In genomic region chr9:92269829-92270404, GRCm38 (mm10) we compare ENCODE assay signal across 27 mouse cellular contexts. TPM values are rescaled to one million over a fixed set of nuclear protein-coding genes. Genes with fewer than 3 reads are reported as not detected.
DNase-seq lines count a peak whose midpoint lies in the region; ATAC-seq and TF ChIP-seq lines count a peak whose summit lies in the region.
"Had no signal": no experiment of that assay in that cellular context is flagged by ENCODE, and none has a peak within 500 bp of the region (broad histone marks: within the 10 kb centered on the region; RNA-seq: fewer than 3 reads in every experiment).

No protein-coding gene starts in this region.

- peaks cover 16 to 35% of the 10 kb centered on the region in 2 experiments for H3K4me1 ChIP-seq in MEL (ENCODE audit: control insufficient read depth in 1 of 2, insufficient read depth in 2 of 2, low read length in 2 of 2)
- H3K4me1 ChIP-seq in hindbrain, embryonic 13.5 days (replicated peaks) = no peaks in the 10 kb centered on the region
- H3K4me1 ChIP-seq: embryonic facial prominence, embryonic 15.5 days; forebrain, embryonic 10.5 days; forebrain, embryonic 15.5 days; hindbrain, embryonic 15.5 days had no signal

- H3K79me2 ChIP-seq in MEL (ENCODE audit: control insufficient read depth, insufficient read depth, low read length, poor library complexity) (no peaks in the 10 kb centered on the region; the same call in 1 of the 2 replicates), macrophage (ENCODE audit: inconsistent target) (no peaks in the 10 kb centered on the region)

- no peak overlapping the region for H3K4me2 ChIP-seq in hindbrain, embryonic 13.5 days
- H3K4me2 ChIP-seq: embryonic facial prominence, embryonic 15.5 days; forebrain, embryonic 15.5 days; heart, embryonic 12.5 days; hindbrain, embryonic 15.5 days had no signal

- H3K9ac ChIP-seq in MEL (ENCODE audit: control insufficient read depth, low read depth, low read length, poor library complexity, severe bottlenecking) = no peak overlapping the region
- no peak overlapping the region for H3K9ac ChIP-seq in hindbrain, embryonic 13.5 days
- H3K9ac ChIP-seq: embryonic facial prominence, embryonic 15.5 days; forebrain, embryonic 15.5 days; heart, embryonic 12.5 days; hindbrain, embryonic 15.5 days had no signal

- no peak for TF ChIP-seq RAD21 in MEL (IDR thresholded peaks at IDR 0.05; ENCODE audit: low read depth, low read length)

- H3K36me3 ChIP-seq in MEL (ENCODE audit: control insufficient read depth in 1 of 2, insufficient read depth in 2 of 2, low read length in 2 of 2) (peaks cover 0 to 23% of the 10 kb centered on the region in 2 experiments; a peak in 2 of 4 replicates), macrophage (ENCODE audit: inconsistent target) (peaks cover 11% of the 10 kb centered on the region; the same call in 1 of the 2 replicates)
- peaks cover 10% of the 10 kb centered on the region; the same call in 1 of the 2 replicates for H3K36me3 ChIP-seq in hindbrain, embryonic 13.5 days
- H3K36me3 ChIP-seq: embryonic facial prominence, embryonic 15.5 days; forebrain, embryonic 15.5 days; hindbrain, embryonic 15.5 days had no signal

- peak; percentile 67 for DNase-seq in 416B (ENCODE audit: low read depth)
- peak; percentile 56 for DNase-seq in MEL (ENCODE audit: low read depth, low spot score)
- DNase-seq in monocyte, adult 2 months (ENCODE audit: low read depth in 1 of 2, low spot score in 2 of 2) = peak; percentile 5 to 22
- DNase-seq in cerebellum, postnatal 4 days (ENCODE audit: low spot score in 2 of 2) = no peak
- DNase-seq in lung, adult 18-20 months = no peak
- DNase-seq in embryo, embryonic 11 days = no peak
- DNase-seq: adrenal gland, postnatal 10 days; cerebellum, adult 11-12 months; cerebellum, adult 9-10 months; cerebellum, postnatal 25 days; gastrocnemius, postnatal 36 days had no signal

- TF ChIP-seq EP300 in MEL (IDR thresholded peaks at IDR 0.05; ENCODE audit: low read depth in 1 of 2, low read length in 2 of 2) = peak; percentile 7 to 39; a peak in 1 of 4 replicates

- ATAC-seq in hindbrain, embryonic 13.5 days (ENCODE audit: low FRiP score) = no peak
- ATAC-seq: forebrain, embryonic 15.5 days had no signal

- no peak for TF ChIP-seq POLR2A in MEL (IDR thresholded peaks at IDR 0.05; ENCODE audit: control insufficient read depth in 1 of 2, insufficient read depth in 1 of 2, low read depth in 1 of 2, low read length in 2 of 2, poor library complexity in 1 of 2)

- TF ChIP-seq CTCF in MEL (IDR thresholded peaks at IDR 0.05 in 2 of 3, conservative IDR thresholded peaks at IDR 0.05 in 1 of 3; ENCODE audit: control insufficient read depth in 1 of 3, insufficient read depth in 1 of 3, low read depth in 2 of 3, low read length in 3 of 3, poor library complexity in 1 of 3, severe bottlenecking in 1 of 3) = no peak

- no peak overlapping the region; the same call in 1 of the 2 replicates for H3K27ac ChIP-seq in MEL (ENCODE audit: control insufficient read depth, low read depth, low read length)
- peak overlapping the region; percentile 25 for H3K27ac ChIP-seq in macrophage
- H3K27ac ChIP-seq in hindbrain, embryonic 13.5 days = no peak overlapping the region
- H3K27ac ChIP-seq: embryonic facial prominence, embryonic 15.5 days; forebrain, embryonic 10.5 days; forebrain, embryonic 15.5 days; hindbrain, embryonic 10.5 days; hindbrain, embryonic 15.5 days had no signal

- no peak overlapping the region for H3K4me3 ChIP-seq in MEL (ENCODE audit: control insufficient read depth in 1 of 2, insufficient read depth in 1 of 2, low read depth in 2 of 2, low read length in 2 of 2)
- no peak overlapping the region for H3K4me3 ChIP-seq in macrophage (ENCODE audit: inconsistent target)
- H3K4me3 ChIP-seq in hindbrain, embryonic 13.5 days = no peak overlapping the region
- H3K4me3 ChIP-seq: embryonic facial prominence, embryonic 15.5 days; erythroblast, embryonic 14.5 days; forebrain, embryonic 10.5 days; forebrain, embryonic 15.5 days; heart, embryonic 12.5 days; hindbrain, embryonic 10.5 days; hindbrain, embryonic 15.5 days had no signal

- WGBS in macrophage (ENCODE audit: missing documents) = 21% methylated on average over 5 of the region's 5 CpGs
- 98% methylated on average over 5 of the region's 5 CpGs for WGBS in hindbrain, embryonic 13.5 days

- no peaks in the 10 kb centered on the region for H3K27me3 ChIP-seq in MEL (ENCODE audit: control insufficient read depth in 1 of 2, insufficient read depth in 2 of 2, low read length in 2 of 2)
- H3K27me3 ChIP-seq in hindbrain, embryonic 13.5 days = no peaks in the 10 kb centered on the region
- H3K27me3 ChIP-seq: embryonic facial prominence, embryonic 15.5 days; forebrain, embryonic 15.5 days; heart, embryonic 12.5 days; hindbrain, embryonic 15.5 days had no signal

- H3K9me3 ChIP-seq in MEL (replicated peaks; ENCODE audit: insufficient read depth, low read length) = no peaks in the 10 kb centered on the region
- no peaks in the 10 kb centered on the region for H3K9me3 ChIP-seq in hindbrain, embryonic 13.5 days
- H3K9me3 ChIP-seq: embryonic facial prominence, embryonic 15.5 days; forebrain, embryonic 10.5 days; forebrain, embryonic 15.5 days; G1E; heart, embryonic 12.5 days; hindbrain, embryonic 10.5 days; hindbrain, embryonic 15.5 days had no signal

TF ChIP-seq in MEL, 35 proteins besides CTCF, POLR2A, EP300 and RAD21:
- TF ChIP-seq MAFK (IDR thresholded peaks at IDR 0.05; ENCODE audit: borderline replicate concordance, low read depth, low read length) = peak; percentile 12; the same call in 1 of the 2 replicates
- no peak for TF ChIP-seq GATA1 (IDR thresholded peaks at IDR 0.05; ENCODE audit: low read depth, low read length)
- TF ChIP-seq E2F4 (IDR thresholded peaks at IDR 0.05; ENCODE audit: borderline replicate concordance, low read depth, low read length) = no peak
- 0 out of 2 replicates have a peak, but pooled peaks have one; percentile 27 for TF ChIP-seq SIN3A (IDR thresholded peaks at IDR 0.05; ENCODE audit: low read length)
- TF ChIP-seq USF1 (IDR thresholded peaks at IDR 0.05; ENCODE audit: low read depth, low read length) = no peak
- no peak for TF ChIP-seq UBTF (IDR thresholded peaks at IDR 0.05; ENCODE audit: borderline replicate concordance, insufficient read depth, low read depth, low read length)
- no peak for TF ChIP-seq TBP (IDR thresholded peaks at IDR 0.05; ENCODE audit: low read depth, low read length)
- peak; percentile 46; the same call in 1 of the 2 replicates for TF ChIP-seq RCOR1 (IDR thresholded peaks at IDR 0.05; ENCODE audit: low read depth, low read length)
- no peak for TF ChIP-seq GABPA (IDR thresholded peaks at IDR 0.05; ENCODE audit: low read depth, low read length)
- no peak for TF ChIP-seq JUND (IDR thresholded peaks at IDR 0.05; ENCODE audit: low read depth, low read length)
- no peak for TF ChIP-seq NRF1 (IDR thresholded peaks at IDR 0.05; ENCODE audit: insufficient read depth, low read depth, low read length, poor library complexity, severe bottlenecking)
TF ChIP-seq in MEL: peak in this region for 3.

RNA-seq across cellular contexts. Expression of gene Plscr2, which starts 5.5 kb away (rescaled TPM):
- total RNA-seq in MEL (2012; rRNA removed) = 0.16 and 0.19 TPM in 2 replicates
- polyA plus RNA-seq in MEL (2012; ENCODE audit: insufficient read depth in 1 of 2, insufficient read length in 2 of 2, low read depth in 1 of 2, low replicate concordance in 2 of 2, missing spikeins in 1 of 2) (under 1 TPM in 1 of 2 experiments, not detected in 1; 0.11 TPM), macrophage (2018) (not detected in 3 replicates)
- 1 to 10 TPM in 9 of 26 experiments, not detected in 17; 1.2 to 6.0 (median 3.0) TPM for total RNA-seq in macrophage (2018; cell fraction: chromatin; rRNA removed)
- total RNA-seq in macrophage (2018; cell fraction: cytosol; rRNA removed) = under 1 TPM in 3 of 26 experiments, not detected in 23; 0.05 to 0.17 (median 0.07) TPM
- 1 to 10 TPM in 10 of 26 experiments, under 1 TPM in 7, not detected in 9; 0.32 to 3.2 (median 1.2) TPM for total RNA-seq in macrophage (2018; cell fraction: nucleus; rRNA removed)
- polyA plus RNA-seq in hindbrain, embryonic 13.5 days (2015; fragmentation: Nextera tagmentation; extraction: Ambion mirVana) = 0.69 and 0.75 TPM in 2 replicates
- polyA plus RNA-seq: erythroblast, embryonic 14.5 days had no signal

RNA-seq across cellular contexts. Expression of gene Plscr1, which starts 20.4 kb away (rescaled TPM):
- total RNA-seq in MEL (2012; rRNA removed) = 5.5 and 7.3 TPM in 2 replicates
- polyA plus RNA-seq in MEL (2012; ENCODE audit: insufficient read depth in 1 of 2, insufficient read length in 2 of 2, low read depth in 1 of 2, low replicate concordance in 2 of 2, missing spikeins in 1 of 2) (1 to 10 TPM in 1 of 2 experiments, not detected in 1; 9.5 TPM), macrophage (2018) (9.8 to 17.8 TPM (median 12.4 TPM) in 3 replicates)
- 100 to 1,000 TPM in 4 of 26 experiments, 10 to 100 TPM in 18, 1 to 10 TPM in 4; 7.2 to 150 (median 21.7) TPM for total RNA-seq in macrophage (2018; cell fraction: chromatin; rRNA removed)
- total RNA-seq in macrophage (2018; cell fraction: cytosol; rRNA removed) = 100 to 1,000 TPM in 3 of 26 experiments, 10 to 100 TPM in 23; 14.6 to 148 (median 23.3) TPM
- total RNA-seq in macrophage (2018; cell fraction: nucleus; rRNA removed) = 100 to 1,000 TPM in 5 of 26 experiments, 10 to 100 TPM in 21; 11.1 to 170 (median 41.8) TPM
- polyA plus RNA-seq in hindbrain, embryonic 13.5 days (2015; fragmentation: Nextera tagmentation; extraction: Ambion mirVana) = 10.3 and 11.2 TPM in 2 replicates

RNA-seq across cellular contexts. Expression of gene 1700057G04Rik, which starts 39.3 kb away (rescaled TPM):
- total RNA-seq in MEL (2012; rRNA removed) = not detected in 2 replicates
- under 1 TPM in 1 of 2 experiments, not detected in 1; 0.19 TPM for polyA plus RNA-seq in MEL (2012; ENCODE audit: insufficient read depth in 1 of 2, insufficient read length in 2 of 2, low read depth in 1 of 2, low replicate concordance in 2 of 2, missing spikeins in 1 of 2)
- total RNA-seq in macrophage (2018; cell fraction: chromatin; rRNA removed) = not detected
- not detected for total RNA-seq in macrophage (2018; cell fraction: cytosol; rRNA removed)
- not detected for total RNA-seq in macrophage (2018; cell fraction: nucleus; rRNA removed)
- polyA plus RNA-seq in macrophage (2018) = not detected in 3 replicates
- polyA plus RNA-seq in hindbrain, embryonic 13.5 days (2015; fragmentation: Nextera tagmentation; extraction: Ambion mirVana) = not detected in 2 replicates
- total RNA-seq: adrenal gland, postnatal 10 days; adrenal gland, postnatal 4 days; gastrocnemius, adult 8-10 months; gastrocnemius, postnatal 36 days; heart, adult 8-10 months; heart, postnatal 25 days had no signal
- polyA plus RNA-seq: embryonic facial prominence, embryonic 11.5 days; embryonic facial prominence, embryonic 15.5 days; erythroblast, embryonic 14.5 days; forebrain, embryonic 10.5 days; forebrain, embryonic 15.5 days; G1E; heart, embryonic 12.5 days; heart, embryonic 16.5 days; hindbrain, embryonic 10.5 days; hindbrain, embryonic 15.5 days had no signal

Comparison
In these comparisons a context has a peak if more than half of its experiments do, and no peak if none do; other contexts are left out.
1. DNase-seq: peak in 416B (single experiment), MEL (single experiment) and monocyte, adult 2 months (2 of 2); none in cerebellum, postnatal 4 days (0 of 2), lung, adult 18-20 months (0 of 2) and embryo, embryonic 11 days (single experiment).